Mouse (Mus musculus): ENCODE measurements around the gene Fras1. TPM values are rescaled to one million over a fixed set of nuclear protein-coding genes. Genes with fewer than 3 reads are reported as not detected.

Gene Fras1
- polyA plus RNA-seq, 1 experiment from 2014 or later = 12.1 TPM

DNA sequence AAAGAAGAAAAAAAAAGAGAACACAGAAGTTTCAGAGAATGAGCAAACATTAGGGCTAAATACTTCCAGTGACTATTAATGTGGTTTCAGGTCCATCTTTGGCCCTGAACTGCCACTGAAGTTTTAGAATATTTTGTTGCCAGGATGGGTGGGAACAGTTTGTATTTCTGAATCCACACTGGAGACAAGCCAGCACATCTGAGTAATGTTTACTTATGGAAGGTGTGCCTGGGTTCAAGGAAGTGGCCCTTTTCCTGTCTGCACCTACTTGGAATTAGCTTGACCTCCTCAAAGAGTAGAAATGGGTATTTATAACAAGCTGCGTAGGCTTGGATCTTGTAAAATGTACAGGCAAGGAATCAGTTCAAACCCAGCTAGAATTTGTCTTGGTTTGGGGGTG, 422.0 kb downstream of the Fras1 start:
- ATAC-seq (replicated peaks; ENCODE audit: insufficient number of reproducible peaks, insufficient read depth, low FRiP score, low read depth) = no peak
- WGBS = 71% methylated on average over 1 of the region's 1 CpGs

DNA sequence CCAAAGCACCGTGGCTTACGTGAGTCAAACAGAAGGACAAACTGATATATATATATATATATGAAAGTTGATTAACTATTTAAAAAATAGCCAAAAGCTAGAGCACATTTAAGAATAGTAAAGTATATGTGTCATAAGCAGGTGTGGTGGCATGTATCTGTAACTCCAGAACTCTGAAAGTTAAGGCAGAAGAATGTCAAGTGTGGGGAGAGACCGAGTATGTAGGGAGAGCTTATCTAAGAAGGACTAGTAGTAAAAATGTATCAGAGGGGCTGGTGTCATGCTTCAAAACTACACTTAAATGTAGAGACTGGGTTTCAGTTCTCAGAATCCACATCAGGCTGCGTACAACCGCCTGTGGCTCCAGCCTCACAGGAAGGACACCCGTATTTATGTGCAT, 423.7 kb downstream of the Fras1 start:
- Histone ChIP-seq H3K9me3 (replicated peaks) (no peaks in the 10 kb centered on the region), H3K4me2 (no peak overlapping the region), H3K27me3 (no peaks in the 10 kb centered on the region), H3K36me3 (no peaks in the 10 kb centered on the region), H3K4me1 (replicated peaks) (peaks cover 12% of the 10 kb centered on the region), H3K27ac (no peak overlapping the region), H3K4me3 (no peak overlapping the region), H3K9ac (no peak overlapping the region)
- WGBS = 89% methylated on average over 6 of the region's 6 CpGs
- ATAC-seq (replicated peaks; ENCODE audit: insufficient number of reproducible peaks, insufficient read depth, low FRiP score, low read depth) = no peak

More for the DNA sequence above, 422.0 kb downstream of the Fras1 start:
- no peak overlapping the region for H3K9ac ChIP-seq
- H3K36me3 ChIP-seq = no peaks in the 10 kb centered on the region
- H3K4me3 ChIP-seq = no peak overlapping the region
- no peaks in the 10 kb centered on the region for H3K27me3 ChIP-seq
- peaks cover 5% of the 10 kb centered on the region; the same call in 1 of the 2 replicates for H3K4me1 ChIP-seq (replicated peaks)
- no peak overlapping the region for H3K27ac ChIP-seq
- no peaks in the 10 kb centered on the region for H3K9me3 ChIP-seq (replicated peaks)
- no peak overlapping the region for H3K4me2 ChIP-seq

DNA sequence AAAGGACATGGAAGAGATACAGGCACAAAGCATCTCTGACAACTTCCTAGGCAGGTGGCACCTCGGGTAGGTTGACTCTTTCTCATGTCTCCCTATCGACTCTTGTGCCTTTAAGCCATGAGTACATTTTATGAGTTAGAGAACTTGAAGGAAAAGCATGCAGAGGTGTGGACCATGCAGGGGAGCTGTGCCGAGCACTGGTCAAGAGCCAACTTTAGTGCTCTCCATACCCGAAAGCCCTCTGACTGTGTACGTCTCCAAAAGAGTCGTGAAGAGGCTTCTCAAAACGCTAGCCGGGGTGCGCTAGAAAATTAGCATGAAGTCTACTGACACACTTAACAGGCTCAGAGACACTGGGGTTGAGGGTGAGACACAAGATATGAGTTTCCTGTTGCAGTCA, 425.4 kb downstream of the Fras1 start:
- Histone ChIP-seq H3K4me2 (no peak overlapping the region), H3K4me1 (replicated peaks) (peaks cover 13% of the 10 kb centered on the region), H3K4me3 (no peak overlapping the region), H3K9me3 (replicated peaks) (no peaks in the 10 kb centered on the region), H3K36me3 (no peaks in the 10 kb centered on the region), H3K27ac (no peak overlapping the region), H3K27me3 (no peaks in the 10 kb centered on the region), H3K9ac (no peak overlapping the region)
- 84% methylated on average over 9 of the region's 9 CpGs for WGBS
- ATAC-seq (replicated peaks; ENCODE audit: insufficient number of reproducible peaks, insufficient read depth, low FRiP score, low read depth) = no peak

DNA sequence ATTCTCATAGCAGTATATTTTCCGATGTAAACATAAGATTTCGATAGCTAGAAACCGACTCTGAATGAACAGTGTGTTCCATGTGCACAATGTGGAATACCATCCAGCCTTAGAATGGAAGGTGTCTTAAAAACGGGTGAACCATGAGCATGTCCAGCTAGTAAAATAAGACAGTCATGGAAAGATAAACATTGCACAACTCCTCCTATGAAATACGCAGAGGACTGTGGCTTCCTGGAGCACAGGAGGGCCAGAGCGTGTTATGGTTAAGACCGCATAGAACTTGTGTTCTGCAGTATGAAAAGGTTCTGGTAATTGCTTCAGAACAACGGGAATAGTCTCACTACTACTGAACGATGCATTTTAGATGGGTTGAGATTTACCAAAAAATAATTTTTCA, 426.2 kb downstream of the Fras1 start:
- 78% methylated on average over 9 of the region's 9 CpGs for WGBS
- ATAC-seq (replicated peaks; ENCODE audit: insufficient number of reproducible peaks, insufficient read depth, low FRiP score, low read depth) = no peak
- H3K27ac ChIP-seq = no peak overlapping the region

DNA sequence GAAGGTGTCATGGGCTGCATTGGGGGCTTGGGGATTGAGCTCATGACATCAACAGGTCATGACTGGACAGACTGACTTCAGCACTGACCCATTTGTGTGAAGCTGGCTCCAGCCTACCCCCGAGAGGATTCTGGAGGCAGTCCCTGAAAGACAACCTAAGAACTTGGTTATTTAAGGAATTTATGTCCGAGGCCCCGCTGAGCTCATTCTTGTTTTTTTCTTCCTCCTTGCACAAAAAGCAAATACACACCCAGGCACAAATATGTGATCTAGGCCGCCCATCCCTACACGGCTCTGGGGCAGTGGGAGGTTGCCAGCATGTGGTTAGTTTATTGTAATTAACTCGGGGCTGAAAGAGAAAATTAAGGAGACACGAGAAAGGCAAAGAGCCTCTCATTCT, 428.4 kb downstream of the Fras1 start:
- no peaks in the 10 kb centered on the region for H3K36me3 ChIP-seq
- no peak overlapping the region for H3K4me2 ChIP-seq
- no peaks in the 10 kb centered on the region for H3K9me3 ChIP-seq (replicated peaks)
- H3K4me1 ChIP-seq (replicated peaks) = peaks cover 25% of the 10 kb centered on the region
- 40% methylated on average over 7 of the region's 7 CpGs for WGBS
- no peak overlapping the region for H3K9ac ChIP-seq
- no peaks in the 10 kb centered on the region for H3K27me3 ChIP-seq
- no peak for ATAC-seq (replicated peaks; ENCODE audit: insufficient number of reproducible peaks, insufficient read depth, low FRiP score, low read depth)
- peak overlapping the region; percentile 51 for H3K27ac ChIP-seq
- H3K4me3 ChIP-seq = no peak overlapping the region

More for the DNA sequence above, 426.2 kb downstream of the Fras1 start:
- no peaks in the 10 kb centered on the region for H3K9me3 ChIP-seq (replicated peaks)
- H3K4me1 ChIP-seq (replicated peaks) = peaks cover 21% of the 10 kb centered on the region
- no peak overlapping the region for H3K4me3 ChIP-seq
- H3K27me3 ChIP-seq = no peaks in the 10 kb centered on the region
- no peak overlapping the region for H3K9ac ChIP-seq
- H3K4me2 ChIP-seq = no peak overlapping the region
- no peaks in the 10 kb centered on the region for H3K36me3 ChIP-seq

DNA sequence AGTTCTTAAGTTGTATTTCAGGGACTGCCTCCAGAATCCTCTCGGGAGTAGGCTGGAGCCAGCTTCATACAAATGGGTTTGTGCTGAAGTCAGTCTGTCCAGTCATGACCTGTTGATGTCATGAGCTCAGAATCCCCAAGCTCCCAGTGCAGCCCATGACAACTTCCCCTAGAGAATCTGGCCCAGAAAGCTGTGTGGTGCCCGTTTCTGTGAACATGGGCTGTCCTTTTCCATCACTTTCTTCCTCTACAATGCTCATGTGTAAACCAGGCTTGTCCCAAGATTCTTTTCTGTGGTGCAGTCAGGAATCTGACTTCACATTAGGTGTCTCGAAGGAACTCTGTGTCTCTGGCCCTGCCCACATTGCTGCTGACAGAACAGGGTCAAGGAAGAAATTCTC, 429.3 kb downstream of the Fras1 start:
- no peaks in the 10 kb centered on the region for H3K9me3 ChIP-seq (replicated peaks)
- H3K9ac ChIP-seq = no peak overlapping the region
- H3K4me1 ChIP-seq (replicated peaks) = peaks cover 25% of the 10 kb centered on the region
- peak overlapping the region; percentile 51 for H3K27ac ChIP-seq
- no peaks in the 10 kb centered on the region for H3K36me3 ChIP-seq
- 42% methylated on average over 3 of the region's 3 CpGs for WGBS
- H3K4me2 ChIP-seq = no peak overlapping the region
- no peaks in the 10 kb centered on the region for H3K27me3 ChIP-seq
- no peak overlapping the region for H3K4me3 ChIP-seq
- no peak; the same call in 1 of the 2 replicates for ATAC-seq (replicated peaks; ENCODE audit: insufficient number of reproducible peaks, insufficient read depth, low FRiP score, low read depth)

DNA sequence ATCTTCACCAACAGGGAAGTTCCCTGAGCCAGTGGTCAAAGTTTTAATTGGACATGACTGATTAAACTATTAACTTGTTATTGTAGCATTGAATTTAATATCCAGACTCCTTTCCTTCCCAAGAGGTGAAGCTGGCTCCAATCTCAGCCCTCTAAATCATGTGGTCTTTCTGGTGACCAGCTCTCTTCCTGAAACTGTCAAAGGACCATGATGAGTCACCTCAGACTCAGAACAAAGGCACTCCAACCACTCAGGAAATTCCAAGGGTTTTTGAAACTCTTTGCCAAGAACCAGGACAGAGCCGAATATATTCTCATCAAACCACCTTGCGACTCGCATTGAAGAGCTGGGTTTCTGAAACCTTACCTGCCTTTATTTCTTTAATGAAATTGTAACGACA, 430.5 kb downstream of the Fras1 start:
- peak; percentile 45; the same call in 1 of the 2 replicates for ATAC-seq (replicated peaks; ENCODE audit: insufficient number of reproducible peaks, insufficient read depth, low FRiP score, low read depth)
- H3K9ac ChIP-seq = no peak overlapping the region
- H3K36me3 ChIP-seq = no peaks in the 10 kb centered on the region
- H3K4me1 ChIP-seq (replicated peaks) = peaks cover 25% of the 10 kb centered on the region
- no peak overlapping the region for H3K4me2 ChIP-seq
- 47% methylated on average over 4 of the region's 4 CpGs for WGBS
- H3K27ac ChIP-seq = no peak overlapping the region
- no peaks in the 10 kb centered on the region for H3K9me3 ChIP-seq (replicated peaks)
- H3K27me3 ChIP-seq = no peaks in the 10 kb centered on the region
- H3K4me3 ChIP-seq = no peak overlapping the region

DNA sequence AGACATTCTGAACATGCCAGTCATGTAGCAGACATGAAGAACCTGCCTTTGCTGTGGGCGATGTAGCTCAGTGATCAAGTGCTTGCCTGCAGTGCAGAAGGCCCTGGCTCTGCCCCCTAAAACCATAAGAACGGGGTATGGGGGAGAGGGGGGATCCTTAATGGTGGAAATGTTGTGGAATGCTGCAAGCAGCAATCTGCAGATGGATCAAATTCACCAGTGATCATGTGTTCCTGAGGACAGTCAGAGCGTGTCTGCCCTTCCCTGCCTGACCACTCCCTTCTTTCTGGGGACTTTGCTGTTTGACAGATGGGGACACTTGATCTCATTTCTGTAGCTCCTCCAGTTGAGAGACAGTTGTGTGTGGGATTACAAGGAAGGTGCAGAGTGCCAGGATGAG, 431.1 kb downstream of the Fras1 start:
- no peak overlapping the region for H3K4me2 ChIP-seq
- 81% methylated on average over 3 of the region's 3 CpGs for WGBS
- H3K4me3 ChIP-seq = no peak overlapping the region
- H3K4me1 ChIP-seq (replicated peaks) = peaks cover 25% of the 10 kb centered on the region
- no peak for ATAC-seq (replicated peaks; ENCODE audit: insufficient number of reproducible peaks, insufficient read depth, low FRiP score, low read depth)
- no peak overlapping the region for H3K9ac ChIP-seq
- H3K9me3 ChIP-seq (replicated peaks) = no peaks in the 10 kb centered on the region
- H3K27me3 ChIP-seq = no peaks in the 10 kb centered on the region
- no peaks in the 10 kb centered on the region for H3K36me3 ChIP-seq
- H3K27ac ChIP-seq = no peak overlapping the region

DNA sequence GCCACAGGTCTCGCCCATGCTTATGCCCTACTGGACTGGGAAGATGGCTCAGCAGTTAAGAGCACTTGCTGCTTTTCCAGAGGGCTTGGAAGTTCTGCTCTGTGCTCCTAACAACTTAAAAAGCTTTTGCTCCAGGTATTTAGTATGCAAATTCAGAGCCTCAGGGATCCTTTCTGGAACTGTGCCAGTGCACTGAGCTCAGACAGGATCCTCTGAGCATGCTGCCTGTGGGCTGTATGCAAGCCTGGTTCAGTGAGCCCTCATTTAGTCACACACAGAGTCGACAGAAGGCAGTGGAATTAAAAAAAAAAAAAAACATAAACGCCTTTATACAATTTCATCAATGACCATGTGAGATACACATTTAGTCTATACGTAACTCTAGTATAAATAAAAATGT, 436.9 kb downstream of the Fras1 start:
- Histone ChIP-seq H3K4me3 (no peak overlapping the region), H3K9ac (no peak overlapping the region), H3K27ac (no peak overlapping the region), H3K9me3 (replicated peaks) (no peaks in the 10 kb centered on the region), H3K27me3 (no peaks in the 10 kb centered on the region), H3K4me1 (replicated peaks) (peaks cover 3% of the 10 kb centered on the region; the same call in 1 of the 2 replicates), H3K36me3 (no peaks in the 10 kb centered on the region; the same call in 1 of the 2 replicates), H3K4me2 (no peak overlapping the region)
- 80% methylated on average over 4 of the region's 4 CpGs for WGBS
- no peak for ATAC-seq (replicated peaks; ENCODE audit: insufficient number of reproducible peaks, insufficient read depth, low FRiP score, low read depth)

DNA sequence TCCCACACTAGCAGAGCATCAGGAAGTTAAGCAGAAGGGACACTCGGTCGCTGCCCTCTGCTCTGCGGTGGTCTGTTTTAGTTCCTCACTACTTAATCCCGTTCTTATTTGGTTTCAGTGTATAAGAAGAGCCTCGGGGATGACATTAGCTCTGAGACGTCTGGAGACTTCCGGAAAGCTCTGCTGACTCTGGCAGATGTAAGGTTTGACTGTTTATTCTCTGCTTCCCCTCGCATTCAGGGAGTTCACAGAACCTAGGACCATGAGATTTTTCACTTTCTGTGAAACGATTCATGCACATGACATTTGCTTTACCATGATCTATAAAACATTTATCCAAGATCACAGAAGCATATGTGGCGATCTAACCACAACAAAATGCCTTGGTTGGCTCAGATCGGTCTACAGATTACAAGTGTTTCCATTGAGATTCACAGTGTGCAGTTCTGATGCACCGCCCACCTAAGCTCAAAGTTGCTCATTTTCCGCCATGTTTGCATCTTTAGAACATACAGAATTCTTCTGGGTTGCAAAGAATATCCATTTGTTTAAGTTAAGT, 451.1 kb downstream of the Fras1 start:
- ATAC-seq (replicated peaks; ENCODE audit: insufficient number of reproducible peaks, insufficient read depth, low FRiP score, low read depth) = no peak
- Histone ChIP-seq H3K27ac (no peak overlapping the region), H3K36me3 (peaks cover 6% of the 10 kb centered on the region; the same call in 1 of the 2 replicates), H3K27me3 (no peaks in the 10 kb centered on the region), H3K4me3 (no peak overlapping the region), H3K9ac (no peak overlapping the region), H3K4me2 (no peak overlapping the region), H3K4me1 (replicated peaks) (no peaks in the 10 kb centered on the region), H3K9me3 (replicated peaks) (no peaks in the 10 kb centered on the region)
- WGBS = 86% methylated on average over 13 of the region's 13 CpGs

DNA sequence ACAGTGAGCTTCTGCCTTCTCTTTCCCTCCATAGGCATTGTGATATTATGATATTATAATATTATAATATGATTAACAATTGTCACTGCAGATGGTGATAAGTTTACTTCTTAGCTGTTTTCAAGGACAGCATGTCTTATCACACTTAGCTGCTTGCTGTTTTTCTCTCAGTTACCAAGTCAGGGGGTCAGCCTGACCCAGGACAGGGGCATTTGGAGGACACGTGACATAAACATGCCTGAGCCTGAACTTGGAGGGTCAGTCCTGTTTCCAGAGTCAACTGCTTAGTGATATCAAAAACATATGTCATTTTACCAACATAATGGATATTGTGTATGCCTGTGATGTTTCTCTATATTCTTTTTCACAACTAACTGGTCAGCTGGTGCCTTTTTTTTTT, 453.4 kb downstream of the Fras1 start:
- no peak overlapping the region for H3K4me2 ChIP-seq

More for the DNA sequence above, 453.4 kb downstream of the Fras1 start:
- ATAC-seq (replicated peaks; ENCODE audit: insufficient number of reproducible peaks, insufficient read depth, low FRiP score, low read depth) = no peak
- Histone ChIP-seq H3K9me3 (replicated peaks) (no peaks in the 10 kb centered on the region), H3K4me1 (replicated peaks) (no peaks in the 10 kb centered on the region), H3K27ac (no peak overlapping the region), H3K27me3 (no peaks in the 10 kb centered on the region), H3K4me3 (no peak overlapping the region), H3K36me3 (no peaks in the 10 kb centered on the region; the same call in 1 of the 2 replicates), H3K9ac (no peak overlapping the region)
- WGBS = 55% methylated on average over 1 of the region's 1 CpGs

Measured in heart, embryonic 15.5 days (tissue).